Mouse (Mus musculus): ENCODE measurements around the gene BC048671.

BC048671 gene

DNA sequence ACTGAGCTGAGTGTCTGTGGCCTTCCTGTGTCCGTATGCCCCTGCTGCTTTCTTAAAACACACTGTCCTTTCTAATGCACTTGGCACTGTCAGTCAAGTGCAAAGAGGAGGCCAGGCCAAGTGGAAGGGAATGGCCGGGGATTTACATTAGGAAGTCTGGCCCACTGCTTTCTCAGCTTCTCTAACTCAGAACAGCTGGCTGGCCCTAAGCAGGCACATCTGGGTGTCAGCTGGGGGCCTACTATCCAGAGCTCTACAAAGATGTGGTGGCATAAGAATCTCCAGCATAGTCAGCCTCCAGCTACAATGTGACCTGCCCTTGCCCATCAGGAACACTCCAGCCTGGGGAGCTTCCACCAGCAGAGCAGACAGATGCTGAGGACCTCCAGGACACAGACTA lies 49.0 kb downstream of the BC048671 start:
- DNase-seq (ENCODE audit: extremely low read depth, low read depth, low spot score) = no peak

All from fat pad, adult 2 months (tissue).